Mouse (Mus musculus): Measurements from ENCODE around the gene Nudt19. TPM values are rescaled to one million over a fixed set of nuclear protein-coding genes. Genes with fewer than 3 reads are reported as not detected.

Gene Nudt19
- polyA plus RNA-seq, 1 experiment from 2014 or later, result 35.1 TPM

DNA sequence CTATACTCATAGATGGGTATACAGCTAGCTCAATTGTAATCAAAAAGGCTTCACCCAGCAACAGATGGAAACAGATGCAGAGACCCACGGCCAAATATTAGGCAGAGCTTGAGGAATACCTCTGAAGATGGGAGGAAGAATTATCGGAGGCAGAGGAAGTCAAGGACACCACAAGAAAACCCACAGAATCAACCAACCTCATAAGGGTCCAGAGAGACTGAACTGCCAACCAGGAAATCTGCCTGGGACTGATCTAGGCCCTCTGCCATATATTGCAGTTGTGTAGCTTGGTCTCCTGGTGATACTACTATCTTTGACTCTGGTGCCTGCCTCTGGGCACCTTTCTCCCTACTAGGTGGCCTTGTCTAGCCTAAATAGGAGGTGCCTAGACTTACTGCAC is 29.3 kb downstream of the Nudt19 start:
- Histone ChIP-seq H3K4me1 (no peaks in the 10 kb centered on the region), H3K9me3 (replicated peaks) (no peaks in the 10 kb centered on the region)
- 84% methylated on average over 2 of the region's 2 CpGs for WGBS

DNA sequence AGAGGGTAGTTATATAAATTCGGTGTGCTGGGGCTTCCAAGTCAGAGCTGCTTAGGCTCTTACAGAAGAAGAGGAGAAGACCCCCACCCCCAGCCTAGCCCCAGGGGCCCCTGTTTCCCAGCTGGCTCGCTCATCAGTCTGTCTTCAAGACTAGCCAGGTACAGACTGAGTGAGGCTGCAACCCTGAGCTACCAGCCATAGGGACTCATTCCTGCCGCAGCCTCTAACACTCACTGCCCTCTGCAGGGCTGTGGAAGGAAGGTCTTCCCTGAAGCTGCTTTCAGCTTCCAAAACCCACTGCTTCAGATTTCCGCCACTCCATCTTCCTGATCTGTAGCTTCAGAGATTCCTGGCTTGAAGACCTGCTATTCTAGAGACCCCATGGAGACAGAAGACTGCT is 54.1 kb downstream of the Nudt19 start:
- Histone ChIP-seq H3K36me3 (no peaks in the 10 kb centered on the region), H3K4me3 (no peak overlapping the region), H3K4me1 (no peaks in the 10 kb centered on the region; the same call in 1 of the 2 replicates), H3K27ac (peak overlapping the region; percentile 58; the same call in 1 of the 2 replicates), H3K27me3 (ENCODE audit: low read depth, poor library complexity, severe bottlenecking) (no peaks in the 10 kb centered on the region), H3K9me3 (replicated peaks) (no peaks in the 10 kb centered on the region)
- WGBS, result 16% methylated on average over 4 of the region's 4 CpGs
- peak; percentile 36 for DNase-seq (ENCODE audit: low spot score)

More for the DNA sequence above, 29.3 kb downstream of the Nudt19 start:
- DNase-seq (ENCODE audit: low spot score), result no peak
- no peaks in the 10 kb centered on the region for H3K27me3 ChIP-seq (ENCODE audit: low read depth, poor library complexity, severe bottlenecking)
- H3K4me3 ChIP-seq, result no peak overlapping the region
- H3K27ac ChIP-seq, result no peak overlapping the region
- no peaks in the 10 kb centered on the region for H3K36me3 ChIP-seq

DNA sequence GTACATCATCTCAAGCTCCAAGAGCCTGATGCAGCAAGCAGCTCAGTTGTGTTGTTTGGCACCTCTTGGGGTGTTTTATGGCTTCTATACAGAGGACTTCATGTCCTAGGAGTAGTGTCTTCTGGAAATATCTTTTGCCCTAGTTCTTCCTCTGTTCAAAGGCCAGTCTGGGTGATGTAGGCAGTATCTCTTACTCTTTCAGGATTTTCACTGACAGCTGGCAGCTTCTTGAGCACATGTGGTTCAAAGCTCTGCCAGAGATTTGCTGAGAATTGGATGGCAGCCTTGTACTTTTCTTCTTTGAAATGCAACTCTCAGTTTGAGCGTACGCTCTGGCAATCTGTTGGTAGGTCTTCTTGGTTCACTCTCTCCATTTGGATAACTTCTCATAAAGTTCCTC is 58.6 kb downstream of the Nudt19 start:
- no peaks in the 10 kb centered on the region for H3K9me3 ChIP-seq (replicated peaks)
- H3K27me3 ChIP-seq (ENCODE audit: low read depth, poor library complexity, severe bottlenecking), result no peaks in the 10 kb centered on the region
- 99% methylated on average over 2 of the region's 2 CpGs for WGBS

More for the DNA sequence above, 58.6 kb downstream of the Nudt19 start:
- Histone ChIP-seq H3K27ac (no peak overlapping the region), H3K4me1 (no peaks in the 10 kb centered on the region; the same call in 1 of the 2 replicates), H3K36me3 (no peaks in the 10 kb centered on the region), H3K4me3 (no peak overlapping the region)
- no peak for DNase-seq (ENCODE audit: low spot score)

Other genes with a start within 250 kb of the Nudt19 start
- gene Gpatch1, start 237.9 kb downstream of the Nudt19 start, polyA plus RNA-seq (2016; fragmentation: Nextera tagmentation; extraction: Ambion mirVana), result 15.9 and 17.8 TPM in 2 replicates
- gene Rhpn2, start 222.1 kb downstream of the Nudt19 start, polyA plus RNA-seq (2016; fragmentation: Nextera tagmentation; extraction: Ambion mirVana), result 3.2 and 3.5 TPM in 2 replicates
- gene Faap24, start 159.5 kb downstream of the Nudt19 start, polyA plus RNA-seq (2016; fragmentation: Nextera tagmentation; extraction: Ambion mirVana), result 18.2 and 18.7 TPM in 2 replicates
- gene Cep89, start 159.3 kb downstream of the Nudt19 start, polyA plus RNA-seq (2016; fragmentation: Nextera tagmentation; extraction: Ambion mirVana), result 59.0 and 64.4 TPM in 2 replicates
- gene Slc7a9, start 107.5 kb downstream of the Nudt19 start, polyA plus RNA-seq (2016; fragmentation: Nextera tagmentation; extraction: Ambion mirVana), result 0.11 and 0.19 TPM in 2 replicates
- 0.31 TPM in 1 of 2 replicates, not detected in the other for gene Tdrd12, start 18.6 kb downstream of the Nudt19 start, polyA plus RNA-seq (2016; fragmentation: Nextera tagmentation; extraction: Ambion mirVana)
- gene Rgs9bp, start 29.3 kb upstream of the Nudt19 start, polyA plus RNA-seq (2016; fragmentation: Nextera tagmentation; extraction: Ambion mirVana), result 0.09 and 0.26 TPM in 2 replicates
- gene Ankrd27, start 29.9 kb upstream of the Nudt19 start, polyA plus RNA-seq (2016; fragmentation: Nextera tagmentation; extraction: Ambion mirVana), result 40.1 and 47.5 TPM in 2 replicates
- 307 and 339 TPM in 2 replicates for gene Pdcd5, start 91.2 kb upstream of the Nudt19 start, polyA plus RNA-seq (2016; fragmentation: Nextera tagmentation; extraction: Ambion mirVana)
- gene Dpy19l3, start 198.2 kb upstream of the Nudt19 start, polyA plus RNA-seq (2016; fragmentation: Nextera tagmentation; extraction: Ambion mirVana), result 30.3 and 33.9 TPM in 2 replicates
- 22.2 and 23.4 TPM in 2 replicates for gene Zfp507, start 246.7 kb upstream of the Nudt19 start, polyA plus RNA-seq (2016; fragmentation: Nextera tagmentation; extraction: Ambion mirVana)

Data from limb, embryonic 10.5 days (tissue).